Mouse (Mus musculus): ENCODE data around the gene 1110032A03Rik. TPM values are rescaled to one million over a fixed set of nuclear protein-coding genes. Genes with fewer than 3 reads are reported as not detected.

Gene 1110032A03Rik
- polyA plus RNA-seq (2012; ENCODE audit: insufficient read depth, low replicate concordance), result 1.3 and 8.7 TPM in 2 replicates

GRCm38 (mm10) chr9:50774991-50775612 is at the start of gene 1110032A03Rik, which contains the start of gene Alg9:
Gene 1110032A03Rik, minus strand, starts transcription at chr9:50775520.
Gene Alg9, plus strand, starts transcription at chr9:50775019.
- Histone ChIP-seq H3K27me3 (replicated peaks) (no peaks in the 10 kb centered on the region), H3K36me3 (replicated peaks; ENCODE audit: low read length) (peaks cover 43% of the 10 kb centered on the region), H3K4me3 (replicated peaks) (peak within 1 kb of the TSS; percentile 96), H3K4me1 (peaks cover 18% of the 10 kb centered on the region), H3K9me3 (no peaks in the 10 kb centered on the region)
- TF ChIP-seq GATA1 (IDR thresholded peaks at IDR 0.05; ENCODE audit: borderline replicate concordance, low read length) (no peak), FLI1 (IDR thresholded peaks at IDR 0.05; ENCODE audit: low read length) (no peak)

- Histone ChIP-seq H3K36me3 (replicated peaks; ENCODE audit: low read length) (peaks cover 81% of the 10 kb centered on the region), H3K4me1 (peaks cover 10% of the 10 kb centered on the region), H3K4me3 (replicated peaks) (no peak overlapping the region)
Observed at GRCm38 (mm10) chr9:50823779-50824453, 48.6 kb upstream of the 1110032A03Rik start.

GRCm38 (mm10) chr9:50822216-50822615 is 46.9 kb upstream of the 1110032A03Rik start:
- H3K27me3 ChIP-seq (replicated peaks), result no peaks in the 10 kb centered on the region
- H3K9me3 ChIP-seq, result no peaks in the 10 kb centered on the region
- peaks cover 13% of the 10 kb centered on the region for H3K4me1 ChIP-seq
- peaks cover 78% of the 10 kb centered on the region for H3K36me3 ChIP-seq (replicated peaks; ENCODE audit: low read length)
- TF ChIP-seq GATA1 (IDR thresholded peaks at IDR 0.05; ENCODE audit: borderline replicate concordance, low read length) (no peak), FLI1 (IDR thresholded peaks at IDR 0.05; ENCODE audit: low read length) (no peak)
- H3K4me3 ChIP-seq (replicated peaks), result no peak overlapping the region

More at GRCm38 (mm10) chr9:50823779-50824453, 48.6 kb upstream of the 1110032A03Rik start:
- Histone ChIP-seq H3K9me3 (peaks cover under 1% of the 10 kb centered on the region; the same call in 1 of the 2 replicates), H3K27me3 (replicated peaks) (no peaks in the 10 kb centered on the region)
- TF ChIP-seq GATA1 (IDR thresholded peaks at IDR 0.05; ENCODE audit: borderline replicate concordance, low read length), result no peak
- TF ChIP-seq FLI1 (IDR thresholded peaks at IDR 0.05; ENCODE audit: low read length), result no peak

GRCm38 (mm10) chr9:50821651-50822050 is 46.3 kb upstream of the 1110032A03Rik start:
- Histone ChIP-seq H3K4me1 (peaks cover 14% of the 10 kb centered on the region), H3K36me3 (replicated peaks; ENCODE audit: low read length) (peaks cover 79% of the 10 kb centered on the region)

GRCm38 (mm10) chr9:50819716-50820115 is 44.4 kb upstream of the 1110032A03Rik start:
- H3K27me3 ChIP-seq (replicated peaks), result no peaks in the 10 kb centered on the region
- H3K36me3 ChIP-seq (replicated peaks; ENCODE audit: low read length), result peaks cover 84% of the 10 kb centered on the region
- no peaks in the 10 kb centered on the region for H3K9me3 ChIP-seq
- TF ChIP-seq FLI1 (IDR thresholded peaks at IDR 0.05; ENCODE audit: low read length) (no peak), GATA1 (IDR thresholded peaks at IDR 0.05; ENCODE audit: borderline replicate concordance, low read length) (no peak)
- H3K4me1 ChIP-seq, result peaks cover 17% of the 10 kb centered on the region
- no peak overlapping the region for H3K4me3 ChIP-seq (replicated peaks)

More at GRCm38 (mm10) chr9:50821651-50822050, 46.3 kb upstream of the 1110032A03Rik start:
- no peak for TF ChIP-seq FLI1 (IDR thresholded peaks at IDR 0.05; ENCODE audit: low read length)
- no peak for TF ChIP-seq GATA1 (IDR thresholded peaks at IDR 0.05; ENCODE audit: borderline replicate concordance, low read length)
- no peaks in the 10 kb centered on the region for H3K27me3 ChIP-seq (replicated peaks)
- no peaks in the 10 kb centered on the region for H3K9me3 ChIP-seq
- no peak overlapping the region for H3K4me3 ChIP-seq (replicated peaks)

- Histone ChIP-seq H3K4me3 (replicated peaks) (no peak overlapping the region), H3K9me3 (no peaks in the 10 kb centered on the region), H3K27me3 (replicated peaks) (no peaks in the 10 kb centered on the region), H3K4me1 (peaks cover 21% of the 10 kb centered on the region), H3K36me3 (replicated peaks; ENCODE audit: low read length) (peaks cover 83% of the 10 kb centered on the region)
- no peak for TF ChIP-seq GATA1 (IDR thresholded peaks at IDR 0.05; ENCODE audit: borderline replicate concordance, low read length)
- no peak for TF ChIP-seq FLI1 (IDR thresholded peaks at IDR 0.05; ENCODE audit: low read length)
Observed at GRCm38 (mm10) chr9:50818050-50818449, 42.7 kb upstream of the 1110032A03Rik start.

- peaks cover 75% of the 10 kb centered on the region for H3K36me3 ChIP-seq (replicated peaks; ENCODE audit: low read length)
- no peak for TF ChIP-seq FLI1 (IDR thresholded peaks at IDR 0.05; ENCODE audit: low read length)
- no peak for TF ChIP-seq GATA1 (IDR thresholded peaks at IDR 0.05; ENCODE audit: borderline replicate concordance, low read length)
- no peaks in the 10 kb centered on the region for H3K27me3 ChIP-seq (replicated peaks)
- peaks cover 36% of the 10 kb centered on the region for H3K4me1 ChIP-seq
- H3K4me3 ChIP-seq (replicated peaks), result no peak overlapping the region
- H3K9me3 ChIP-seq, result no peaks in the 10 kb centered on the region
Observed at GRCm38 (mm10) chr9:50816512-50816911, 41.2 kb upstream of the 1110032A03Rik start.

GRCm38 (mm10) chr9:50815666-50816065 is 40.3 kb upstream of the 1110032A03Rik start:
- no peak overlapping the region for H3K4me3 ChIP-seq (replicated peaks)
- no peaks in the 10 kb centered on the region for H3K27me3 ChIP-seq (replicated peaks)
- no peaks in the 10 kb centered on the region for H3K9me3 ChIP-seq
- no peak for TF ChIP-seq FLI1 (IDR thresholded peaks at IDR 0.05; ENCODE audit: low read length)
- peaks cover 74% of the 10 kb centered on the region for H3K36me3 ChIP-seq (replicated peaks; ENCODE audit: low read length)
- peaks cover 43% of the 10 kb centered on the region for H3K4me1 ChIP-seq

- H3K4me3 ChIP-seq (replicated peaks), result no peak overlapping the region
- H3K4me1 ChIP-seq, result peaks cover 56% of the 10 kb centered on the region
- H3K27me3 ChIP-seq (replicated peaks), result no peaks in the 10 kb centered on the region
- no peaks in the 10 kb centered on the region for H3K9me3 ChIP-seq
- TF ChIP-seq FLI1 (IDR thresholded peaks at IDR 0.05; ENCODE audit: low read length), result no peak
- TF ChIP-seq GATA1 (IDR thresholded peaks at IDR 0.05; ENCODE audit: borderline replicate concordance, low read length), result no peak
- H3K36me3 ChIP-seq (replicated peaks; ENCODE audit: low read length), result peaks cover 78% of the 10 kb centered on the region
Observed at GRCm38 (mm10) chr9:50813796-50814195, 38.5 kb upstream of the 1110032A03Rik start.

- H3K36me3 ChIP-seq (replicated peaks; ENCODE audit: low read length), result peaks cover 80% of the 10 kb centered on the region
- H3K4me1 ChIP-seq, result peaks cover 73% of the 10 kb centered on the region
- H3K27me3 ChIP-seq (replicated peaks), result no peaks in the 10 kb centered on the region
- H3K9me3 ChIP-seq, result no peaks in the 10 kb centered on the region
- no peak for TF ChIP-seq GATA1 (IDR thresholded peaks at IDR 0.05; ENCODE audit: borderline replicate concordance, low read length)
- TF ChIP-seq FLI1 (IDR thresholded peaks at IDR 0.05; ENCODE audit: low read length), result no peak
- H3K4me3 ChIP-seq (replicated peaks), result no peak overlapping the region
Observed at GRCm38 (mm10) chr9:50811746-50812145, 36.4 kb upstream of the 1110032A03Rik start.

All from megakaryocyte, embryonic 14.5 days (primary cell).